Mouse (Mus musculus) embryo, embryonic 10.5 days (tissue): ENCODE results near the gene Eif4h.
A peak's percentile ranks its signal among the peaks of the same experiment; 100 is the strongest.
"Not testable (repeated sequence)": the region's sequence is repeated elsewhere in the genome, so short reads cannot be mapped to it uniquely, and the experiment has no call there.

Experiments used
- DNase-seq: peaks from one replicate; pipeline ENCODE4 v3.0.0-alpha.2; 2015; ENCODE audit warnings: low spot score

Gene Eif4h

GRCm38 (mm10) chr5:134648976-134649375 is 9.7 kb upstream of the Eif4h start:
- not testable (repeated sequence) for DNase-seq

- DNase-seq, result no peak
Observed at GRCm38 (mm10) chr5:134647394-134647793, 8.1 kb upstream of the Eif4h start.

- no peak for DNase-seq
Observed at GRCm38 (mm10) chr5:134646461-134646860, 7.2 kb upstream of the Eif4h start.

GRCm38 (mm10) chr5:134644643-134645118 is 5.4 kb upstream of the Eif4h start:
- no peak for DNase-seq

GRCm38 (mm10) chr5:134644121-134644520 is 4.8 kb upstream of the Eif4h start:
- no peak for DNase-seq

GRCm38 (mm10) chr5:134640371-134640770 is 1.1 kb upstream of the Eif4h start:
- no peak for DNase-seq

- DNase-seq, result peak; percentile 35
Observed at GRCm38 (mm10) chr5:134638461-134639268, 625 bp downstream of the Eif4h start.

GRCm38 (mm10) chr5:134637820-134638367 is 1.4 kb downstream of the Eif4h start:
- DNase-seq, result no peak

- no peak for DNase-seq
Observed at GRCm38 (mm10) chr5:134632841-134633240, 6.4 kb downstream of the Eif4h start.

GRCm38 (mm10) chr5:134630835-134631234 is 8.5 kb downstream of the Eif4h start:
- no peak for DNase-seq

GRCm38 (mm10) chr5:134629508-134629907 is 9.8 kb downstream of the Eif4h start:
- no peak for DNase-seq

- no peak for DNase-seq
Observed at GRCm38 (mm10) chr5:134622069-134622468, 17.2 kb downstream of the Eif4h start.

- DNase-seq, result no peak
Observed at GRCm38 (mm10) chr5:134621099-134621640, 18.1 kb downstream of the Eif4h start.

- DNase-seq, result no peak
Observed at GRCm38 (mm10) chr5:134620457-134620856, 18.8 kb downstream of the Eif4h start.

- DNase-seq, result peak; percentile 52
Observed at GRCm38 (mm10) chr5:134617071-134617470, 22.2 kb downstream of the Eif4h start.

- no peak for DNase-seq
Observed at GRCm38 (mm10) chr5:134615780-134616179, 23.5 kb downstream of the Eif4h start.

- no peak for DNase-seq
Observed at GRCm38 (mm10) chr5:134615380-134615779, 23.9 kb downstream of the Eif4h start.

GRCm38 (mm10) chr5:134614802-134615201 is 24.5 kb downstream of the Eif4h start, which contains the start of gene Lat2:
Lat2 (minus strand) TSS chr5:134615025.
- DNase-seq, result no peak

GRCm38 (mm10) chr5:134614296-134614695 is 25.0 kb downstream of the Eif4h start:
- DNase-seq, result no peak

GRCm38 (mm10) chr5:134613727-134614126 is 25.6 kb downstream of the Eif4h start:
- no peak for DNase-seq

GRCm38 (mm10) chr5:134611810-134612521 is 27.3 kb downstream of the Eif4h start:
- DNase-seq, result peak; percentile 15

GRCm38 (mm10) chr5:134609916-134610643 is 29.2 kb downstream of the Eif4h start:
- DNase-seq, result no peak
